Mouse (Mus musculus) bone marrow macrophage, adult 2 months (primary cell): ENCODE data around the gene Dhh. TPM values are rescaled to one million over a fixed set of nuclear protein-coding genes. Genes with fewer than 3 reads are reported as not detected.

ENCODE experiments used
- H3K27ac ChIP-seq: 2 replicates; pipeline ENCODE4 v1.5.1; 2012; ENCODE audit warnings: low read depth, low read length; ENCODE audit not compliant: insufficient read depth
- H3K4me1 ChIP-seq: 2 replicates; pipeline ENCODE4 v1.6.1; 2012; ENCODE audit warnings: low read length; ENCODE audit not compliant: control insufficient read depth, insufficient read depth
- H3K4me3 ChIP-seq: 2 replicates; pipeline ENCODE4 v1.5.1; 2012; ENCODE audit warnings: mild to moderate bottlenecking, low read length, moderate library complexity; ENCODE audit not compliant: insufficient read depth
- CTCF ChIP-seq: IDR thresholded peaks from 2 replicates; pipeline ENCODE4 v1.5.1; 2012; ENCODE audit warnings: low read depth, mild to moderate bottlenecking, low read length, moderate library complexity
- POLR2A ChIP-seq: IDR thresholded peaks from 2 replicates; pipeline ENCODE4 v1.6.1; 2012; ENCODE audit warnings: mild to moderate bottlenecking, low read depth, low read length, borderline replicate concordance
- polyA plus RNA-seq: library from polyadenylated mRNA; stranded (reverse); fragments of >200 nt; gene quantifications from 2 replicates; pipeline ENCODE4 v1.2.4, GENCODE M21; 2012; ENCODE audit not compliant: missing spikeins, insufficient read depth, insufficient read length

Gene Dhh
- polyA plus RNA-seq: not detected in 2 replicates

DNA sequence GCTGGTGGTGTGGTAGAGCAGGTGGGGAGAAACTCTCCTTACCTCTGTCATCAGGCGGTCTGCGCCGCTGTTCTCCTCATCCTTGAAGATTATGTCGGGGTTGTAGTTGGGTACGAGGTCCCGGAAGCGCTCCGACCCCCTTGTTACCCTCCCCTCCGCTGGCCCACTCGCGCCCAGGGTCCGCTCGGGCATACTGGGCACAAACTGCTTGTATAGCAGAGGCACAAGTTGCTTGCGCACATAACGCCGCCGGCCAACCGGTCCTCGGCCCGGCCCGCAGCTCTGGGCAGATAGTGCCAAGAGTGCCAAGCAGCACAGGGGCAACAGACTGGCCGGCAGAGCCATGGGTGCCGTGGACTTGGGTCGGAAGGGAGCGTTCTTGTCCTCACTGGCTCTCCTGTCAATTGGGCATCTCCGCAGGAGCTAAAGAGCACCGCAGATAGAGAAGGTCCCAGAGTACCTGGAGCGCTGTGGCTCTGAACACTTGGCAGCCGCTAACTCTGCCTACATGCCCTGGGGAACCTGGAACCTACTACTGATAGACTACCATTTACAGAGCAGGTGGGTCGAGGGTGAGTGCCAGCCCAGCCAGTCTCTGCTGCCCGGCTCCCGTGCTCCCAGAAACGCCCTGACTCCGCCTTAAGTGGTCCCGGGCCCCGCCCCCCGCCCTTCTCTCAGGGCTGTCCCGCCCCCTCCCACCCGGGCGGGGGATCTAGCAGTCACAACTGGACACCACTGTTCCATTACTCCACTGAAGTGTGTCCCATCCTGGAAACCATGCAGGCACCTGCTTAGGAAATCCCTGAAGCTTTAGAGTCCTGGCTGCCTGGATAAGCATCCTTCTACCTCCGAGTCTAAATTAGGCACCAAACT is at the start of gene Dhh:
Dhh (minus strand) TSS at position 613 of the 873 bp plus-strand sequence.
- no peak within 1 kb of the TSS for H3K4me3 ChIP-seq

DNA sequence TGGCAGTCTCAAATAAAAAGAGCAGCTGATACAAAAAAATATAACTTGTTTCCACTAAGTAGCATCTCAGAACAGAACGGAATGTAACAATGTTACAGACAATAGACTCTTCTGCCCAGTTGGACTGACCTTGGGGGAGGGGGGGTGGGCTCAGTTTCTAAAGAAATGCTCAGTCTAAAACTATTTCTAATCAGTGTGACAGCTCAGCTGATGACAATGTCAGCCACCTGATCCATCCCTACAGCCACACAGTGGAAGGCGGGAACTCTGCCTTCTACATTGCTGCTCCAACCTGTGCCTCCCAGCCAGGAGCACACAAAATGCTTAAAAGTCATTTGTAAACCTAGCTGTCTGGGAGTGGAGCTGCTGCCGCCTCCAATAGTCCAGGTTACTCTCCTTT is 49.5 kb upstream of the Dhh start:
- Histone ChIP-seq H3K4me1 (peaks cover 9% of the 10 kb centered on the region), H3K27ac (no peak overlapping the region), H3K4me3 (no peak overlapping the region)
- TF ChIP-seq CTCF (no peak), POLR2A (no peak)

More for the DNA sequence above, at the start of gene Dhh:
- H3K4me1 ChIP-seq: peaks cover 2% of the 10 kb centered on the region; the same call in 1 of the 2 replicates
- TF ChIP-seq CTCF: no peak
- no peak for TF ChIP-seq POLR2A
- no peak within 1 kb of the TSS for H3K27ac ChIP-seq

DNA sequence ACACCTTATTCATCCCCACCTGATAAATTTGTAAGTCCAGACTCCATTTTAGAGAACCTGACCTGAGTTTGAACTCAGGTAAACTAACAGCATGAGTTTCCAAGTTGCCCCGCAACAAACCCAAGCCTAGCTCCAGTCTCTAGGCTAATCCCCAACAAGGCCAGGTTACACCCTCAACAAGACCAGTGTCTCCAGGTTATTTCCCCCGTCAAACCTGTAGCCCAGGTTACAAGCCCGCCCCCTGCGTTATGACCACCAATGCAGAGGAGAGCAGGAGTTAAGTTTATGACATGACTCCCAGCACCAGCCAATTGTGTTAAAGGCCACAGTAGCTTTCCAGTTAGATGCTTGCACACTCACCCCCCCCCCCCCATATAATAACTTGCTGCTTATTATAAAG is 44.8 kb upstream of the Dhh start:
- 0 out of 2 replicates have a peak, but pooled peaks cover 2% of the 10 kb centered on the region for H3K4me1 ChIP-seq
- TF ChIP-seq POLR2A: no peak
- no peak for TF ChIP-seq CTCF
- H3K4me3 ChIP-seq: no peak overlapping the region
- H3K27ac ChIP-seq: no peak overlapping the region

DNA sequence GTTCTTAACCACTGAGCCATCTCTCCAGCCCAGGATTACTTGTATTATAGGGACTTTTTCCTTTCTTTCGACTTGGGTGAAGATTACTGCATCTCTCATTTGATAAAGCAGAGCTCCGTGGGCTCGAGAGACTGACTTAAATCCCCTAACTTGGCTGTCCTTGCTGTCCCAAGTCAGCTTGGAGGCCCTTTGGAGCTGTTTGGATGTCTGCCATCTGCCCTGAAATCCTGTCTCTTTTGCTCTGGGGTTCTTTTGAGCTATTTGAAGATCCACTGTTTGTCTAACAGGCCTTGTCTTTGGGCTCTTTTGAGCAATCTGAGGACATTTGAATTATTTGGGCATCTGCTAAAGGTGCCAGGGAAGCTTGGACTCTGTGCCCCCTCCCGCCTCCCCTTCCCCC is 43.7 kb upstream of the Dhh start:
- H3K27ac ChIP-seq: no peak overlapping the region
- peaks cover 7% of the 10 kb centered on the region for H3K4me1 ChIP-seq
- no peak overlapping the region for H3K4me3 ChIP-seq
- TF ChIP-seq CTCF (no peak), POLR2A (no peak)

DNA sequence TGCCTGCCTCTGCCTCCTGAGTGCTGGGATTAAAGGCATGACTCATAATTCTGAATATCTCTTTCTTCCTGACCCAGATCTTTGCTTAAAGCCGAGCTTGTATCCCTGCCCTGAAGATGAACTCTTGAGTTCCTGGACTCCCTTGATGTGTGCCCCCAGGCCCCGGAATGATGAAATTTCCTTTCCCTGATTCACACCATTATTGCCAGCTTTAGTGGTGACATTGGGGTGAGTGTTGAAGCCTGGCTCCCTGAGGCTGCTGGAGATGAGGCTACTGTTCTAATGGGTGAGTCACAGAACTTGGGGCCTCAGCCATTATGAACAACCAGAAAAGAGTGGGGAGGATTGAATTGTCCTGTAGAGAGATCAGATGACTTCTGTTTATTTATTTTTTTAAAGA is 43.2 kb upstream of the Dhh start:
- TF ChIP-seq CTCF (no peak), POLR2A (no peak)

DNA sequence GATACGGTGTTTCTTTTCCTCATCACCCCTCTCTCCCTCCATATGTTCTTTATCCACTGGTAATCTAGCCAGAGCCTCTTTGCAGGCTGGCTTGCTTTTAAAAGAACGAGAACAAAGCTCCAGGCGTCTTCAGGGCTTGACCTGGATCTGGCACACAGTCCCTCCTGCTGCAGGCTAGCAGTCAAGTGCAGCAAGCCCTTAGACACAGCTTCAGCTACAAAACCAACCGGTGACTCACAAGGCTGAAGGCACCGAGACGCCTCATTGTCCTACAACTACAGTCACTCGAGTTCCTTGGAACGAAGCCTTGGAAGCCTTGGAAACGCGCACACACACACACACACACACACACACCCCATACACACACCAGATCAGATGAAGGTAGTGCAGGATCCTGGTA is 42.5 kb upstream of the Dhh start:
- Histone ChIP-seq H3K4me3 (no peak overlapping the region), H3K27ac (no peak overlapping the region), H3K4me1 (peaks cover 15% of the 10 kb centered on the region)
- no peak for TF ChIP-seq POLR2A
- no peak for TF ChIP-seq CTCF

More for the DNA sequence above, 43.2 kb upstream of the Dhh start:
- Histone ChIP-seq H3K27ac (no peak overlapping the region), H3K4me3 (no peak overlapping the region), H3K4me1 (peaks cover 9% of the 10 kb centered on the region)

DNA sequence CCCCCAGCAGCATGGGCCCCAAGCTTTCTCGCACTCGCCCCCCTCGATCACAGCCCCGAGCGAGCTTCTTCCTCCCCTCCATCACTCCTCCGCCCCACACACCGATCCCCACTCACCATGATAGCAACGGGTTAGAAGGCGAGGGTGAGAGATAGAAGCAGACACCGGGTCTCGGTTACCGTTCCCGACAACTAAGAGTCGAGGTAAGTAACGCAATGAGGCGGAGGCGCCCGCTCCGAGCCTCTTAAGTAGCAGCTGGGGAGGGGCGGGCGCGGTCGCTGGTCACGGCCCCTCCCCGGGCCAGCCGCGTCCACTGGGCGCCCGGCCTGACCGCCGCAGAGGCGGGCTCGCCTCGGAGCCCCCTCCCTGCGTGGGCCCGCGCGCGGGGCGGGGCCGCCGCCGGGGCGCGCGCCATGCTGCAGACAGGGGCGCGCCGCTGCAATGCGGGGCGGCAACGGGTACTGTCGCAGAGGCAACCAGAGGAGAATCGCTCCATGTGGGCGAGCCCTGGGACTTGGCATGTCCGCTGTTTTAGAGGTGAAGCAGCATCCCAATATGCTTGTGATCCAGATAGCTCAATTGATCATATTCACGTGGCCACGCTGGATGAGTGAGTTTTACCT is 36.0 kb upstream of the Dhh start, which contains the start of gene Tuba1b:
Tuba1b (minus strand) TSS at position 349 of the 623 bp plus-strand sequence.
- TF ChIP-seq POLR2A (peak; percentile 86; the same call in 1 of the 2 replicates), CTCF (no peak)
- H3K4me3 ChIP-seq: peak within 1 kb of the TSS; percentile 74
- H3K27ac ChIP-seq: peak within 1 kb of the TSS; percentile 80
- peaks cover 17% of the 10 kb centered on the region for H3K4me1 ChIP-seq

DNA sequence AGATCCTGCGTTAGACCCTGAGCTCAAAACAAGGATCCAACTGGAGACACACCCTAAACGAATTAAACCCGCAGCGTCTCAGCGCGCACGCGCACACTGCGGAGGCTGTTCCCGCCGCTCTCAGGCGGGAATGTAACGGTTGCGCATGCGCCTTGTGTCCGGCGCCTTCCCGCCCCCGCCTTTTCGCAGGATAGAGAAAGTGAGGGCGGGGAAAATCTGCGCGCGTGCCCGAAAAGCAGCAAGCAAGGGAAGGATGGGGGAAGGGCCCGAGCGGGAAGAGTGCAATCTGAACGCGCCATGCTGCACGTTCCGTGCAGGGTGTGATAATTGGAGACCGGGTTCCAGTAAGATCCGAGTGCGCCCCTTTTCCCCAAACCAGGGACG is 35.5 kb upstream of the Dhh start:
- peaks cover 17% of the 10 kb centered on the region for H3K4me1 ChIP-seq

DNA sequence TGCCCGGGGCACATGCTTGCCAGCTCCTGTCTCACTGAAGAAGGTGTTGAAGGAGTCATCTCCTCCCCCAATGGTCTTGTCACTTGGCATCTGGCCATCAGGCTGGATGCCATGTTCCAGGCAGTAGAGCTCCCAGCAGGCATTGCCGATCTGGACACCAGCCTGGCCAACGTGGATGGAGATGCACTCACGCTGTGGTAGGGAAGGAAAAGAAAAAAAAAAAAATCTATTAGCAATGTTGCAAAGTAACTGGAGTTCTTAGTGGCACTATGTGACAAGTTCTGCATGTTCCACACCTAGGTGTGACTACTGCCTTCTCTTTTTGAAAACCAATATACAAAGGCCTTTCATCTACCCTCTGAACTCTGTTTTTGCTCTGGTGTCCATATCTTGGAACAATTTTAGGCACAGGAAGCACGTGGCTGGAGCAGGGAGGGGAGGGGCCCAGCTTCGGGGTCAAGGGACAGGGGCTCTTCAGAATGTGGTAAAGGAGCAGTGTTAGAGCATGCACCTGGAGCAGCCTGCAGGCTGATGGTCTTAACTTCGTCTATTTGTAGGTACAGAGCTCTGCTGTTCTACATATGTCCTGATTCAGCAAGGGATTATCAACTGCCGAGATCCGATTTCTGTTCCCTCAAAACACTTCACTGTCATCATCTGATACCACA is 34.8 kb upstream of the Dhh start:
- peaks cover 19% of the 10 kb centered on the region for H3K4me1 ChIP-seq
- peak overlapping the region; percentile 74 for H3K4me3 ChIP-seq
- H3K27ac ChIP-seq: peak overlapping the region; percentile 80

More for the DNA sequence above, 35.5 kb upstream of the Dhh start:
- TF ChIP-seq CTCF: no peak
- TF ChIP-seq POLR2A: no peak
- H3K27ac ChIP-seq: peak overlapping the region; percentile 80
- peak overlapping the region; percentile 74 for H3K4me3 ChIP-seq

DNA sequence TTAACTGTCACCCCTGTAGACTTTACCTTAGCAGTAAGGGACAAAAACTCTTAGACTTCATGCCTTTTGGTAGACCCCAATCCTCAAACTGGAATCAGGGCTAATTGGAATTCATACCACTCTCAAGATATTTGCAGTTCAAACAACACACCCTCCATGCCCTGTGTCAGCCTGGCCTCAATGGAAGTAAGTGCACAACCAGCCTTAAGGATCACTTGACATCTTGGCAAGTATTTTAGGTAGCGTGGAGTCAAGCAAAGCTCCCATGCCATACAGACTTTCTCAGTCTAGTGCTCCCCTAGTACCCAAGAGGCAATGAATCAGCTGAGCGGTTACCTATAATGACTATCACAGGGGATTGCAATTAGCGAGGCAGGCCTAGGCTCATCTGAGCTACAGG is 32.7 kb upstream of the Dhh start:
- Histone ChIP-seq H3K4me3 (no peak overlapping the region), H3K4me1 (peaks cover 6% of the 10 kb centered on the region), H3K27ac (no peak overlapping the region)
- no peak for TF ChIP-seq CTCF
- no peak for TF ChIP-seq POLR2A
